In genomic region chr16:58502566-58502965, GRCm38 (mm10) we compare ENCODE assay signal across 14 mouse cellular contexts. TPM values are rescaled to one million over a fixed set of nuclear protein-coding genes. Genes with fewer than 3 reads are reported as not detected.
A peak's percentile ranks its signal among the peaks of the same experiment; 100 is the strongest.
DNase-seq lines count a peak whose midpoint lies in the region; ATAC-seq and TF ChIP-seq lines count a peak whose summit lies in the region.
"Had no signal": no experiment of that assay in that cellular context is flagged by ENCODE, and none has a peak within 500 bp of the region (broad histone marks: within the 10 kb centered on the region; RNA-seq: fewer than 3 reads in every experiment).

No protein-coding gene starts in this region.

- DNase-seq in hindbrain, postnatal 0 days (ENCODE audit: low spot score): no peak
- no peak for DNase-seq in lung, postnatal 25 days (ENCODE audit: low spot score)
- no peak for DNase-seq in liver, embryonic 13.5 days
- no peak for DNase-seq in embryo, embryonic 10.5 days (ENCODE audit: low spot score)
- DNase-seq: cerebellum, adult 9-10 months; midbrain, embryonic 14.5 days; retina, postnatal 1 day had no signal

- ATAC-seq in hindbrain, postnatal 0 days: no peak
- ATAC-seq in hindbrain, embryonic 13.5 days (ENCODE audit: low FRiP score): no peak
- ATAC-seq in lung, embryonic 16.5 days (ENCODE audit: low read depth): no peak
- no peak for ATAC-seq in liver, embryonic 13.5 days (ENCODE audit: low read depth)
- no peak for ATAC-seq in CD4-positive, CD25-positive, alpha-beta regulatory T cell, adult 4 months

- H3K36me3 ChIP-seq in hindbrain, postnatal 0 days (ENCODE audit: insufficient read depth, low read length): no peaks in the 10 kb centered on the region
- H3K36me3 ChIP-seq in hindbrain, embryonic 13.5 days: no peaks in the 10 kb centered on the region
- H3K36me3 ChIP-seq in lung, embryonic 16.5 days (ENCODE audit: control insufficient read depth, insufficient read depth, low read length): no peaks in the 10 kb centered on the region
- peaks cover 31% of the 10 kb centered on the region for H3K36me3 ChIP-seq in liver, embryonic 13.5 days
- H3K36me3 ChIP-seq: forebrain, embryonic 10.5 days; neural tube, embryonic 13.5 days had no signal

- WGBS in hindbrain, postnatal 0 days: 71% methylated on average over 6 of the region's 6 CpGs
- 77% methylated on average over 6 of the region's 6 CpGs for WGBS in hindbrain, embryonic 13.5 days
- WGBS in lung, embryonic 16.5 days: 37% methylated on average over 6 of the region's 6 CpGs
- 54% methylated on average over 6 of the region's 6 CpGs for WGBS in liver, embryonic 13.5 days (ENCODE audit: insufficient replicate concordance)

- no peaks in the 10 kb centered on the region for H3K9me3 ChIP-seq in hindbrain, postnatal 0 days (ENCODE audit: low read length)
- H3K9me3 ChIP-seq in hindbrain, embryonic 13.5 days: no peaks in the 10 kb centered on the region
- H3K9me3 ChIP-seq in lung, embryonic 16.5 days (ENCODE audit: control insufficient read depth, low read length): no peaks in the 10 kb centered on the region
- H3K9me3 ChIP-seq in liver, embryonic 13.5 days (replicated peaks): no peaks in the 10 kb centered on the region
- H3K9me3 ChIP-seq: forebrain, embryonic 10.5 days; limb, embryonic 13.5 days; neural tube, embryonic 13.5 days had no signal

- H3K4me3 ChIP-seq in hindbrain, postnatal 0 days (ENCODE audit: low read length): no peak overlapping the region
- H3K4me3 ChIP-seq in hindbrain, embryonic 13.5 days: no peak overlapping the region
- H3K4me3 ChIP-seq in lung, embryonic 16.5 days (ENCODE audit: low read length): no peak overlapping the region
- H3K4me3 ChIP-seq in cortical plate, adult 2 months (ENCODE audit: insufficient read depth, low read length): no peak overlapping the region
- no peak overlapping the region for H3K4me3 ChIP-seq in liver, embryonic 13.5 days (replicated peaks)
- H3K4me3 ChIP-seq: forebrain, embryonic 10.5 days; limb, embryonic 13.5 days; neural tube, embryonic 13.5 days had no signal

- no peaks in the 10 kb centered on the region for H3K27me3 ChIP-seq in hindbrain, postnatal 0 days (ENCODE audit: insufficient read depth, low read length)
- no peaks in the 10 kb centered on the region for H3K27me3 ChIP-seq in hindbrain, embryonic 13.5 days
- H3K27me3 ChIP-seq in lung, embryonic 16.5 days (ENCODE audit: control insufficient read depth, insufficient read depth, low read depth, low read length): no peaks in the 10 kb centered on the region
- no peaks in the 10 kb centered on the region for H3K27me3 ChIP-seq in liver, embryonic 13.5 days
- H3K27me3 ChIP-seq: limb, embryonic 13.5 days; neural tube, embryonic 13.5 days had no signal

- no peak for TF ChIP-seq POLR2A in cortical plate, adult 2 months (IDR thresholded peaks at IDR 0.05; ENCODE audit: extremely low read depth, insufficient read depth, low read length)

- no peaks in the 10 kb centered on the region for H3K4me1 ChIP-seq in hindbrain, postnatal 0 days (ENCODE audit: insufficient read depth, low read length)
- H3K4me1 ChIP-seq in hindbrain, embryonic 13.5 days (replicated peaks): peaks cover 6% of the 10 kb centered on the region; the same call in 1 of the 2 replicates
- H3K4me1 ChIP-seq in lung, embryonic 16.5 days (replicated peaks; ENCODE audit: control insufficient read depth, insufficient read depth, low read length): peaks cover 32% of the 10 kb centered on the region
- peaks cover 4% of the 10 kb centered on the region for H3K4me1 ChIP-seq in cortical plate, adult 2 months (ENCODE audit: control insufficient read depth, insufficient read depth, low read length)
- H3K4me1 ChIP-seq in liver, embryonic 13.5 days (replicated peaks): peaks cover 75% of the 10 kb centered on the region

- TF ChIP-seq CTCF in hindbrain, postnatal 0 days (IDR thresholded peaks at IDR 0.05; ENCODE audit: low read depth): no peak
- no peak for TF ChIP-seq CTCF in cortical plate, adult 2 months (IDR thresholded peaks at IDR 0.05; ENCODE audit: extremely low read depth, insufficient read depth, low read length)

- H3K9ac ChIP-seq in hindbrain, postnatal 0 days (replicated peaks; ENCODE audit: low read length): no peak overlapping the region
- no peak overlapping the region for H3K9ac ChIP-seq in hindbrain, embryonic 13.5 days
- no peak overlapping the region for H3K9ac ChIP-seq in lung, embryonic 16.5 days (ENCODE audit: low read length)
- H3K9ac ChIP-seq in liver, embryonic 13.5 days: peak overlapping the region; percentile 50; the same call in 1 of the 2 replicates
- H3K9ac ChIP-seq: limb, embryonic 13.5 days; neural tube, embryonic 13.5 days had no signal

- H3K27ac ChIP-seq in hindbrain, postnatal 0 days: 0 out of 2 replicates have a peak overlapping the region, but pooled peaks have one; percentile 3
- H3K27ac ChIP-seq in hindbrain, embryonic 13.5 days: no peak overlapping the region
- peak overlapping the region; percentile 52; the same call in 1 of the 2 replicates for H3K27ac ChIP-seq in lung, embryonic 16.5 days (ENCODE audit: low read length)
- 0 out of 2 replicates have a peak overlapping the region, but pooled peaks have one; percentile 70 for H3K27ac ChIP-seq in cortical plate, adult 2 months (ENCODE audit: insufficient read depth, low read length)
- H3K27ac ChIP-seq in liver, embryonic 13.5 days: peak overlapping the region; percentile 85
- H3K27ac ChIP-seq: forebrain, embryonic 10.5 days had no signal

- no peak overlapping the region for H3K4me2 ChIP-seq in hindbrain, postnatal 0 days (ENCODE audit: low read depth, low read length)
- H3K4me2 ChIP-seq in hindbrain, embryonic 13.5 days: no peak overlapping the region
- no peak overlapping the region for H3K4me2 ChIP-seq in lung, embryonic 16.5 days (ENCODE audit: low read depth, low read length)
- no peak overlapping the region for H3K4me2 ChIP-seq in liver, embryonic 13.5 days
- H3K4me2 ChIP-seq: limb, embryonic 13.5 days; neural tube, embryonic 13.5 days had no signal

RNA-seq across cellular contexts. Expression of gene St3gal6, which starts 21.5 kb away (rescaled TPM):
- total RNA-seq in hindbrain, postnatal 0 days (2014; rRNA removed): 4.4 and 10.8 TPM in 2 replicates
- polyA plus RNA-seq in hindbrain, postnatal 0 days (2015; fragmentation: Nextera tagmentation; extraction: Ambion mirVana): 18.5 and 20.5 TPM in 2 replicates
- 9.5 and 12.7 TPM in 2 replicates for polyA plus RNA-seq in hindbrain, embryonic 13.5 days (2015; fragmentation: Nextera tagmentation; extraction: Ambion mirVana)
- polyA plus RNA-seq in lung, embryonic 16.5 days (2015; fragmentation: Nextera tagmentation; extraction: Ambion mirVana): 33.7 and 34.7 TPM in 2 replicates
- polyA plus RNA-seq in cortical plate, adult 2 months (2012; rRNA removed): 18.7 and 20.1 TPM in 2 replicates
- 43.5 and 47.6 TPM in 2 replicates for polyA plus RNA-seq in liver, embryonic 13.5 days (2015; fragmentation: Nextera tagmentation; extraction: Ambion mirVana)
- 1 to 10 TPM; 5.7 to 9.5 TPM for polyA plus RNA-seq in CD4-positive, CD25-positive, alpha-beta regulatory T cell, adult 4 months (2017; shearing (Covaris generic))
